Mouse (Mus musculus) testis, adult 2 months (tissue): Measurements from ENCODE around the gene Usp22. TPM values are rescaled to one million over a fixed set of nuclear protein-coding genes. Genes with fewer than 3 reads are reported as not detected.

ENCODE experiments used
- H3K27ac ChIP-seq: fragments of 200-500 bp; 2 replicates; pipeline ENCODE4 v1.5.1; 2012; ENCODE audit warnings: low read depth, low read length; ENCODE audit not compliant: control insufficient read depth, insufficient read depth
- H3K27me3 ChIP-seq: fragments of 200-500 bp; 2 replicates; pipeline ENCODE4 v1.6.1; 2012; ENCODE audit warnings: mild to moderate bottlenecking, low read length, moderate library complexity; ENCODE audit not compliant: control insufficient read depth, insufficient read depth
- H3K36me3 ChIP-seq: fragments of 200-500 bp; 2 replicates; pipeline ENCODE4 v1.6.1; 2012; ENCODE audit warnings: mild to moderate bottlenecking, low read length; ENCODE audit not compliant: control insufficient read depth, insufficient read depth
- H3K4me1 ChIP-seq: fragments of 200-500 bp; 2 replicates; pipeline ENCODE4 v1.6.1; 2012; ENCODE audit warnings: low read length; ENCODE audit not compliant: control insufficient read depth, insufficient read depth
- H3K4me3 ChIP-seq: fragments of 200-500 bp; 2 replicates; pipeline ENCODE4 v1.5.1; 2012; ENCODE audit warnings: low read depth, mild to moderate bottlenecking, low read length, moderate library complexity, mixed read lengths; ENCODE audit not compliant: control insufficient read depth
- CTCF ChIP-seq: fragments of 200-500 bp; IDR thresholded peaks from 2 replicates; pipeline ENCODE4 v1.5.1; 2012; ENCODE audit warnings: low read depth, mild to moderate bottlenecking, inconsistent platforms, low read length, moderate library complexity; ENCODE audit not compliant: control insufficient read depth, insufficient read depth, insufficient replicate concordance
- POLR2A ChIP-seq: fragments of 200-500 bp; IDR thresholded peaks from 2 replicates; pipeline ENCODE4 v1.6.1; 2012; ENCODE audit warnings: low read depth, mild to moderate bottlenecking, inconsistent platforms, low read length, moderate library complexity; ENCODE audit not compliant: control insufficient read depth
- polyA plus RNA-seq: library from polyadenylated mRNA; depleted of rRNA; stranded (reverse); fragments of >200 nt; gene quantifications from 2 replicates; pipeline ENCODE4 v1.2.3, GENCODE M21; 2012

Usp22 gene
- polyA plus RNA-seq, 1 experiment: 15.8 TPM

DNA sequence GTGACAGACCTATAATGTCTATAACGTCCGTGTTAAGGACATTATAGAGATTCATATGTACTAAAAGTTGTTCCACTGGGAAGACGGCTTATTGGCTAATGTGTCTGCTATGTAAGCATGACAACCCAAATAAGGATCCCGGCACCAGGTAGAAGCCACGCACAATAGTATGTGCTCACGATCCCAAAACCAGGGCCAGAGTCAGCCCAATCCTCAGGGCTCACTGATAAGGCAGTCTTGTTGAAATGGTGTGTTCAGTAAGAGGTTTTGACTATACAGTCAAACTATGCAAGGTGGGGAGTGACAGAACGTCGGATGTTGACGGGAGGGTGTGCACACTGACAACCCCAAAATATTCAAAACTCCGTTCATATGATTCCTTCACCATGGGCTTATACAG, 10.0 kb downstream of the Usp22 start:
- Histone ChIP-seq H3K4me3 (no peak overlapping the region), H3K36me3 (no peaks in the 10 kb centered on the region; the same call in 1 of the 2 replicates), H3K27me3 (no peaks in the 10 kb centered on the region), H3K27ac (no peak overlapping the region), H3K4me1 (no peaks in the 10 kb centered on the region)
- TF ChIP-seq POLR2A: no peak

DNA sequence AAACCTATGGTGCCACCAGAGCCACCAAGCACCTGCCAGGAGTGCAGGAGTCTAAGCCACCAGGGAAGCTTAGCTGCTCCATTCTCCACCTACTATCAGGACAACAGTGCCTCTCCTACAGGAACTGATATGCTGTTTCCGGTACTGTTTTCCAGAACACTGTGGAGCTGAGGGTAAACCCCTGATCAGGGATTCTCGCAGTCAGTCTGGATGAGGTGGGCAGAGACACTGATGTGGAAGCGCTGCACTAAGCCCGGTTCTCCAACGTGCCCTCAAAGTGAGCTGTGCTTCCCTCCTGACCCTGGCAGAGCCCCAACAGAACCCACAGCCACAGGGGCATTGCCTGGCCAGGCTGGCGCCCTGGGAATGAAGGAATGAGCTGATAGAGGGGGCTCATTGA, 10.5 kb downstream of the Usp22 start:
- TF ChIP-seq POLR2A (no peak), CTCF (0 out of 2 replicates have a peak, but pooled peaks have one; percentile 5)
- Histone ChIP-seq H3K27ac (no peak overlapping the region), H3K4me1 (no peaks in the 10 kb centered on the region), H3K27me3 (no peaks in the 10 kb centered on the region), H3K4me3 (no peak overlapping the region), H3K36me3 (no peaks in the 10 kb centered on the region; the same call in 1 of the 2 replicates)

GRCm38 (mm10) chr11:61163341-61163740, 11.5 kb downstream of the Usp22 start:
- Histone ChIP-seq H3K36me3 (no peaks in the 10 kb centered on the region; the same call in 1 of the 2 replicates), H3K27ac (no peak overlapping the region), H3K27me3 (no peaks in the 10 kb centered on the region), H3K4me3 (no peak overlapping the region), H3K4me1 (no peaks in the 10 kb centered on the region)
- TF ChIP-seq POLR2A (no peak), CTCF (no peak)

DNA sequence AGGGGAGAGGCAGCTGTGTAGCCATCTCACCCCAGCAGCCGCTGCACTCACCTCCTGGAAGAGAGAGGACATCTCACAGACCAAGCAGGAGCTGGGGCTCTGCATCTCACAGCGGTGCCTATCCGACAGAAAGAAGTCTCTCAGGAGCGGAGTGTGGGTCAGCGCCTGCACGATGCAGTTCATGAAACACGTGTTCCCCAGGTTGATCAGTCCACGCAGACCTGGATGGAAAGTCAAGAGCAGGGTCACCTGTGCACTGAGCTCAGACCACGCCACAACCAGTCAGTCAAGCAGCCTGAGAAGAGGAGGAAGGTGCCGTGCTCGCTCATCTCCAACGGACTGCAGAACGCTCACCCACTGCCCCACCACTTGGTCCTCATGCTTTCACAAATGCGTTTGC, 12.1 kb downstream of the Usp22 start:
- H3K36me3 ChIP-seq: no peaks in the 10 kb centered on the region; the same call in 1 of the 2 replicates
- H3K27ac ChIP-seq: no peak overlapping the region
- H3K27me3 ChIP-seq: no peaks in the 10 kb centered on the region
- H3K4me3 ChIP-seq: no peak overlapping the region
- TF ChIP-seq POLR2A: no peak
- no peak for TF ChIP-seq CTCF
- H3K4me1 ChIP-seq: 0 out of 2 replicates have a peak, but pooled peaks cover 2% of the 10 kb centered on the region

GRCm38 (mm10) chr11:61161121-61161520, 13.7 kb downstream of the Usp22 start:
- no peaks in the 10 kb centered on the region for H3K27me3 ChIP-seq

GRCm38 (mm10) chr11:61159796-61160732, 14.8 kb downstream of the Usp22 start:
- TF ChIP-seq POLR2A: no peak
- no peak for TF ChIP-seq CTCF
- H3K27me3 ChIP-seq: no peaks in the 10 kb centered on the region
- no peak overlapping the region for H3K27ac ChIP-seq

More at GRCm38 (mm10) chr11:61161121-61161520, 13.7 kb downstream of the Usp22 start:
- Histone ChIP-seq H3K4me3 (no peak overlapping the region), H3K27ac (no peak overlapping the region), H3K4me1 (0 out of 2 replicates have a peak, but pooled peaks cover 2% of the 10 kb centered on the region), H3K36me3 (no peaks in the 10 kb centered on the region; the same call in none of the 2 replicates)
- no peak for TF ChIP-seq POLR2A
- no peak for TF ChIP-seq CTCF

DNA sequence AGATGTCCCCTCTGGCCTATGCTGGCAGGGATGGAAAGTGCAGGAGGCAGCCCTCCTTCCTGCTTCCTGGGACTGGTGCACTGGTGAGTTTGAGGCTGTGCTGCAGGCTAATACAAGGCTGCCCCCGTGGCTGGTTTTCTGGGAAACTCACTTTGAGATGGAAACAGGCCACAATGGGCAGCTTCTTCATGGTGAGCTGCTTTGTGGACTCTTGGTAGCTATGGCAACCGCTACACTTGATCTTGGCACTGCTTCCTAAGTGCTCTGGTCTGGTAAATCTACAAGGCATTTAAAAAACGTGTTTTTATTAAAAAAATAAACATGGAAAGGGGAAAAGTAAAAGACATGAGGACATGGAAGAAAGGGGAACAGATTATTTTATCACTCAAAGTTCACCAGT, 16.7 kb downstream of the Usp22 start:
- TF ChIP-seq POLR2A (no peak), CTCF (no peak)
- no peak overlapping the region for H3K27ac ChIP-seq
- no peaks in the 10 kb centered on the region for H3K27me3 ChIP-seq
- H3K4me3 ChIP-seq: no peak overlapping the region
- 0 out of 2 replicates have a peak, but pooled peaks cover 2% of the 10 kb centered on the region for H3K4me1 ChIP-seq
- no peaks in the 10 kb centered on the region; the same call in none of the 2 replicates for H3K36me3 ChIP-seq

More at GRCm38 (mm10) chr11:61159796-61160732, 14.8 kb downstream of the Usp22 start:
- 0 out of 2 replicates have a peak, but pooled peaks cover 2% of the 10 kb centered on the region for H3K4me1 ChIP-seq
- no peaks in the 10 kb centered on the region; the same call in none of the 2 replicates for H3K36me3 ChIP-seq
- H3K4me3 ChIP-seq: no peak overlapping the region
